Mouse (Mus musculus) forebrain, embryonic 10.5 days (tissue): ENCODE data around the gene Cdh3. TPM values are rescaled to one million over a fixed set of nuclear protein-coding genes. Genes with fewer than 3 reads are reported as not detected.

Source experiments
- DNase-seq: peaks from one replicate; pipeline ENCODE4 v3.0.0-alpha.2; 2017; ENCODE audit warnings: low spot score; ENCODE audit errors: extremely low spot score
- H3K27ac ChIP-seq: fragments of 300-500 bp; sonication (generic); 2 replicates; pipeline ENCODE4 v1.5.1; 2016; ENCODE audit warnings: mild to moderate bottlenecking
- H3K27me3 ChIP-seq: fragments of 300-500 bp; sonication (generic); 2 replicates; pipeline ENCODE4 v1.6.1; 2016; ENCODE audit warnings: mild to moderate bottlenecking; ENCODE audit not compliant: poor library complexity, severe bottlenecking
- H3K36me3 ChIP-seq: fragments of 300-500 bp; sonication (generic); replicated peaks from 2 replicates; pipeline ENCODE4 v1.6.1; 2016; ENCODE audit warnings: mild to moderate bottlenecking, moderate library complexity
- H3K4me1 ChIP-seq: fragments of 300-500 bp; sonication (generic); 2 replicates; pipeline ENCODE4 v1.6.1; 2016
- H3K4me3 ChIP-seq: fragments of 300-500 bp; sonication (generic); 2 replicates; pipeline ENCODE4 v1.5.1; 2016; ENCODE audit warnings: mild to moderate bottlenecking, moderate library complexity
- H3K9me3 ChIP-seq: fragments of 300-500 bp; sonication (generic); 2 replicates; pipeline ENCODE4 v1.6.1; 2016; ENCODE audit warnings: mild to moderate bottlenecking, moderate library complexity
- WGBS: fragments of 180-500 bp; shearing (Covaris S2); methylation state at CpG from one replicate; pipeline ENCODE4 v1.1.7; 2016; 5-methylcytosine and 5-hydroxymethylcytosine counted together
- polyA plus RNA-seq: library from polyadenylated mRNA; unstranded; fragments of >200 nt; fragmentation: Nextera tagmentation; extraction: Ambion mirVana; gene quantifications from 2 replicates; pipeline ENCODE4 v1.2.1, GENCODE M21; 2016

The Cdh3 gene
- polyA plus RNA-seq, 1 experiment from 2014 or later, result 11.2 TPM

DNA sequence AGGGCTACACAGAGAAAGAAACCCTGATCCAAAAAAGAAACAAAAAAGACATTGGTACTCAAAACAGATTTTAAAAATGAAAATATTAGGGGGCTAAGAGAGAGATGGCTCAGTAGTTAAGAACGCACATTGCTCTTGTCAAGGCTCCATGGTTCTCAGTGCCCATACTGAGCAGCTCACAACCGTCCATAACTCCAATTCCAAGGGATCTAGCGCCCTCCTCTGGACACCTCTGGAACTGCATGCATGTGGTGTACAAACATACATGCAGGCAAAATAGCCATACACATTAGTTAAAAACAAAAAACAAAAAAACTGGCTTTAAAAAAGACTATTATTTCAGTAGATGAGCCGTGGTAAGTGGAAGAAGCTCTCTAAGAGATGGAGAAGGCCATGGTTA lies 19.9 kb downstream of the Cdh3 start:
- 73% methylated on average over 4 of the region's 4 CpGs for WGBS
- Histone ChIP-seq H3K4me3 (no peak overlapping the region), H3K9me3 (no peaks in the 10 kb centered on the region), H3K27ac (no peak overlapping the region), H3K27me3 (no peaks in the 10 kb centered on the region), H3K4me1 (peaks cover 10% of the 10 kb centered on the region; the same call in 1 of the 2 replicates), H3K36me3 (no peaks in the 10 kb centered on the region; the same call in 1 of the 2 replicates)
- DNase-seq, result no peak

DNA sequence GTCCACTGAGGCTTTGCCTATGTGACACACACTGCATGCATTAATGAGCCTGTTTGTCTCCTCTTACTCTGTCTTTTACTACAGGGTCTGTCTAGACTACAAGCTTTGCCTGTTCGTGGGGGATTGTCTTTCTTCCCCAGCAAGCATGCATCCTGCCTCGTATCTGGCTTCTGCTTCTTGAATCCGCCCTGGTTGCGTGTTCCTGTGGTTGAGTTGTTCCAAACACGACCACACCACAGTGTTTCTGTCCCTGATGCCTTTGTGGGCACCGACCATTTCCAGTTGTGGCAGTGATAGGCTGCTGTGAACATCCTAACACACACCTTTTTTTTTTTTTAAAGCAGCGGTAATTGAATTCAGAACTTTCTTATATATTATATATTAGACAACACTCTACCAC lies 23.0 kb downstream of the Cdh3 start:
- Histone ChIP-seq H3K36me3 (no peaks in the 10 kb centered on the region; the same call in 1 of the 2 replicates), H3K4me3 (no peak overlapping the region), H3K9me3 (no peaks in the 10 kb centered on the region), H3K27ac (no peak overlapping the region), H3K27me3 (no peaks in the 10 kb centered on the region), H3K4me1 (no peaks in the 10 kb centered on the region)
- WGBS, result 88% methylated on average over 7 of the region's 7 CpGs
- DNase-seq, result no peak

DNA sequence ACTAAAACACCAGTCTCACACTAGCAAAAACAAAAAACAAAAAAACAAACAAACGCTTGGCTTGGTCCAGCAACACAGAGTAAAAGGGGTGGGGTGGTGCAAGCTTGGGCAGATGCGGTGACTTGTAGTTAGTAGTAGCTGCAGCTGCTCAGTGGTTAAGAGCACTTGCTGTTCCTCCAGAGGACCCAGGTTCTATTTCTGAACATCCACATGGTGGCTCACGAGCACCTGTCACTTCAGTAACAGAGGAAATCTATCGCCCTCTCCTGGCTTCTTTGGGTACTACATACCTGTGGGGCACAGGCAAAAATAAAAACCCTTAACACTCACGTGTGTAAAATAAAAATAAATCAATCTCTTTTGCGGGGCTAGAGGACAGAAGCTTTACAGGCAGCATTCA lies 23.8 kb downstream of the Cdh3 start:
- no peaks in the 10 kb centered on the region for H3K9me3 ChIP-seq
- WGBS, result 41% methylated on average over 6 of the region's 6 CpGs

DNA sequence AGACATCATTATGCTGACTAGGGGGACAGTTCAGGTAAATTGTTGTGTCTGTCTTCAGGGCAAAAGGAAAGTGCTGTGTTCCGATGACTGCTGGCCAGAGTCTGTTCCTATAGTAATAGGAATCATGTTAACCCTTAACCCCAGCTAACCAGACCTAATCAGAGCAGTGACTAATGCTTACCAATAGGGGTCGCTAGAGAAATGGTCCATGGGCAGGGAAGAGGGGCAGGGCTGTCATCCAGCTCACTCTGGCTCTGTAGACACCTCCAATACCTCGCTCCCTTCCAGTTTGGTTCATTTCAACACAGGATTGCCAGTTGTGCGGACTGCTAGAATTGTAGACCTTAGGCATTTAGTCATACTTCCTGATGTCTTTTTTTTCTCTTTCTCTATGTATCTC lies 24.8 kb downstream of the Cdh3 start:
- no peak for DNase-seq
- no peak overlapping the region for H3K27ac ChIP-seq
- H3K4me3 ChIP-seq, result no peak overlapping the region
- no peaks in the 10 kb centered on the region for H3K9me3 ChIP-seq
- H3K36me3 ChIP-seq, result no peaks in the 10 kb centered on the region
- no peaks in the 10 kb centered on the region for H3K27me3 ChIP-seq
- WGBS, result 74% methylated on average over 4 of the region's 4 CpGs
- no peaks in the 10 kb centered on the region for H3K4me1 ChIP-seq

More for the DNA sequence above, 23.8 kb downstream of the Cdh3 start:
- no peaks in the 10 kb centered on the region; the same call in 1 of the 2 replicates for H3K36me3 ChIP-seq
- DNase-seq, result peak; percentile 27
- no peak overlapping the region for H3K27ac ChIP-seq
- no peak overlapping the region for H3K4me3 ChIP-seq
- H3K27me3 ChIP-seq, result no peaks in the 10 kb centered on the region
- H3K4me1 ChIP-seq, result no peaks in the 10 kb centered on the region

DNA sequence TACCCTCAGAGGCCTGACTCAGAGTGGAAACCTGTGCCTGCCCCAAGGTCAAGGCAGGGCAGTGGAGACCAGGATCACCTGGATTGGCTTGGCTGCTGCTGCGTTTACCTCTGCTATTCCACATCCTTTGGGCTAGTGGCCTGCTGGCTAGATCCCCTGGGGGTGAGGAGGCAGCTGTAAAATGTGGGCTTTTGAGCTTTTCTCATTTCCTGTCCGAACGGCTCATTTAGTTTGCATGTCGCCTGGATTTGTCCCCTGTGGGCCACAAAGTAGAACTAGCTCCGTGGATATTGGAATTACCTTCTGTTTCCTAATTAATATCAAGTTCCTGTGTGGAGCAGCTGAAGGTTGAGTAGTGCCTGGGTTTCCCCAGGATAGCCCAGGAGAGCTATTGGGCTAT lies 28.5 kb downstream of the Cdh3 start:
- Histone ChIP-seq H3K27me3 (no peaks in the 10 kb centered on the region), H3K36me3 (peaks cover 5% of the 10 kb centered on the region; the same call in 1 of the 2 replicates), H3K4me3 (no peak overlapping the region), H3K27ac (no peak overlapping the region), H3K9me3 (no peaks in the 10 kb centered on the region), H3K4me1 (0 out of 2 replicates have a peak, but pooled peaks cover 3% of the 10 kb centered on the region)
- WGBS, result 74% methylated on average over 5 of the region's 5 CpGs
- DNase-seq, result no peak

DNA sequence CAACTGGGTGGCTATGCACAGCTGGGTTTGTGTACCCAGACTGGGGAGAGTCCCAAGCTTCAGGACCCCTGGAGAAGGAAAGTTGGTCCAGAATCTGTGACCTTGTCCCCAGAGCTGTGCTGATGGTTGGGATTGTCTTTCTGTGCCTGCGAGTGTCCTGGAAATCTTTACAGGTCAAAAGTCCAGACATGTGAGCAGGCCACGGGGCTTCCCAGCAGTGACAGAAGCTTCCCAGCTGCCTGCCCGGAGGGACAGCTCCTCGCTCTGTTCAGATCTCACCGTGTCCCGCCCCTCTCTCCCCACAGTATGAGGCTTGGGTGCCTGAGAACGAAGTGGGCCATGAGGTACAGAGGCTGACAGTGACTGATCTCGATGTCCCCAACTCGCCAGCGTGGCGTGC lies 30.3 kb downstream of the Cdh3 start:
- no peak overlapping the region for H3K4me3 ChIP-seq
- H3K9me3 ChIP-seq, result no peaks in the 10 kb centered on the region
- 86% methylated on average over 11 of the region's 11 CpGs for WGBS
- H3K27me3 ChIP-seq, result no peaks in the 10 kb centered on the region
- 0 out of 2 replicates have a peak, but pooled peaks cover 3% of the 10 kb centered on the region for H3K4me1 ChIP-seq
- no peak for DNase-seq
- peaks cover 12% of the 10 kb centered on the region; the same call in 1 of the 2 replicates for H3K36me3 ChIP-seq
- H3K27ac ChIP-seq, result no peak overlapping the region

DNA sequence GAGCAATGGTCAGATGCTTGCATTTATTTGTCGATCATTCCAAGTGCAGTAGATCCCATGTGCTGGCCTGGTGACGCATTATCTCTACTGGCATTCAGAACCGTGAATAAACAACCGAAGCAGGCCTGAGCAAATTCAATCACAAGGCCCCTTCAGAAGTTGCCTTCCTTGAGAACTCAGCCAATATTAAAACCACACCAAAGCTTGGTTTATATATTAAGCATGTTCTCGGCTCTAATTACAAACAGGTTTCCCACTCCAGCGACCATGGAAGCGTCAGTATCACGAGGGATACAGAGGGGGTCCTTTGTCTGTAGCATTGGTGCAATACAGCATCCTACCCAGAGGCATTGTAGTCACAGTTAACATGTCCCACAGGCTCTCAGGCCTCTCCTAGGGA lies 32.4 kb downstream of the Cdh3 start:
- H3K36me3 ChIP-seq, result peaks cover 12% of the 10 kb centered on the region; the same call in 1 of the 2 replicates
- H3K4me1 ChIP-seq, result 0 out of 2 replicates have a peak, but pooled peaks cover 3% of the 10 kb centered on the region
- H3K27ac ChIP-seq, result peak overlapping the region; percentile 33; the same call in 1 of the 2 replicates
- H3K27me3 ChIP-seq, result no peaks in the 10 kb centered on the region
- no peaks in the 10 kb centered on the region for H3K9me3 ChIP-seq
- WGBS, result 64% methylated on average over 8 of the region's 8 CpGs
- H3K4me3 ChIP-seq, result no peak overlapping the region
- DNase-seq, result no peak

DNA sequence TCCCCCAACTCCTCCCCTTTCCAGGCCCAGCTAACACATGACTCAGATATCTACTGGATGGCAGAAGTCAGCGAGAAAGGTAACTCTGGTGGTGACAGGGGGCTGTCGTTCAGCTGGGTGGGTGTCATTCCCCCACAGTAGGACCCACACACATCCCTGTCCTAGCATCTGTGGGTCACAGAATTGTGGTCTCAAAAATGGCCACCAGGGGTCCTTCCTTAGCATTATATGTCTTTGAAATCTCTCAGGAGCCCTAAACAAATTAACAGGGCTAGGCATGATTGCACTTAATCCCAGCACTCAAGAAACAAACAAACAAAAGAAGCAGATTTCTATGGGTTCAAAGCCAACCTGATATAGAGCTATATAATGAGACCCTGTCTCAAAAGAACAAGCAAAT lies 34.5 kb downstream of the Cdh3 start:
- Histone ChIP-seq H3K27ac (no peak overlapping the region), H3K9me3 (no peaks in the 10 kb centered on the region), H3K27me3 (no peaks in the 10 kb centered on the region), H3K4me1 (0 out of 2 replicates have a peak, but pooled peaks cover 3% of the 10 kb centered on the region), H3K36me3 (peaks cover 12% of the 10 kb centered on the region; the same call in 1 of the 2 replicates), H3K4me3 (no peak overlapping the region)
- WGBS, result 93% methylated on average over 2 of the region's 2 CpGs
- DNase-seq, result no peak

DNA sequence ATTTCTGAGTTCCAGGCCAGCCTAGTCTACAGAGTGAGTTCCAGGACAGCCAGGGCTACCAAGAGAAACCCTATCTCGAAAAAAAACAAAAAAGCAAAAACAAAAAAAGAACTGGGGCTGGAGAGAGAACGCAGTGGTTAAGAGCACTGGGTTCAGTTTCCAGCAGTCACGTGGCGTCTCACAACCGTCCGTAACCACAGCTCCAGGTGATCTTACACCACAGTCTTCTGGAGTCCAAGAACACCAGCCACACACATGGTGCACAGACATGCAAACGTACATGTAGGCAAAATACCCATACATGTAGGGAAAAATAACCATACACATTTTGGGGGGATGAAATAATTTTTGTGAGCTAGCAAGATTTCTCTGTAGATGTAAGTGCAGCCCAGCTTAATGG lies 36.1 kb downstream of the Cdh3 start:
- WGBS, result 90% methylated on average over 7 of the region's 7 CpGs
- Histone ChIP-seq H3K36me3 (peaks cover 12% of the 10 kb centered on the region; the same call in 1 of the 2 replicates), H3K27me3 (no peaks in the 10 kb centered on the region), H3K9me3 (no peaks in the 10 kb centered on the region), H3K4me3 (no peak overlapping the region), H3K4me1 (0 out of 2 replicates have a peak, but pooled peaks cover 3% of the 10 kb centered on the region), H3K27ac (no peak overlapping the region)
- no peak for DNase-seq

DNA sequence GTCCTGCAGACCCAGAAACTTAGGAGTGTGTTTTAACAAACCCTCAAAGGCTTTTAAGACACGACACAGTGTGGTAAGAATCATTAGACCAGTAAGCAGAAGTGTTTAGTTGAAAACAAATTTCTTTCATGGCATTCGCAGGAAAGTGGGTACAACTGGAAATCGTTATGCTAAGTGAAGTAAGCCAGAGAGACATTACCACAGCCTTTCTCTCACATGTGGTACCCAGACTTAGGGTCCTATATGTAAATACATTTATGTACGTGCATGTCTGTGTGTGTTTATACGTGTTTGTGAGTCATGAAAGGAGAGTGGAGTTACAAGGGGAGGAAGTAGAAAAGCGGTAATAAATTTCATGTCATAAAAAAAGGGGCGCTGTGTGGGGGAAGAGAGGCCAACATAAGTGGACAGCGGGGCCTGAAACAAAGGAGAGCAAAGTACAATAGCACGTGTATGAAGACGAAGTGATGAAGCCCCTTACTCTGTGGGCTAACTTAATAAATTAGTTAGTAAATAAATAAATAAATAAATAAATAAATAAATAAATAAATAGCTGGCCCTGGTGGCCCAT lies 37.8 kb downstream of the Cdh3 start:
- WGBS, result 88% methylated on average over 10 of the region's 10 CpGs
- Histone ChIP-seq H3K27ac (no peak overlapping the region), H3K4me1 (no peaks in the 10 kb centered on the region), H3K27me3 (no peaks in the 10 kb centered on the region), H3K36me3 (peaks cover 25% of the 10 kb centered on the region; the same call in 1 of the 2 replicates), H3K9me3 (no peaks in the 10 kb centered on the region), H3K4me3 (no peak overlapping the region)
- no peak for DNase-seq

DNA sequence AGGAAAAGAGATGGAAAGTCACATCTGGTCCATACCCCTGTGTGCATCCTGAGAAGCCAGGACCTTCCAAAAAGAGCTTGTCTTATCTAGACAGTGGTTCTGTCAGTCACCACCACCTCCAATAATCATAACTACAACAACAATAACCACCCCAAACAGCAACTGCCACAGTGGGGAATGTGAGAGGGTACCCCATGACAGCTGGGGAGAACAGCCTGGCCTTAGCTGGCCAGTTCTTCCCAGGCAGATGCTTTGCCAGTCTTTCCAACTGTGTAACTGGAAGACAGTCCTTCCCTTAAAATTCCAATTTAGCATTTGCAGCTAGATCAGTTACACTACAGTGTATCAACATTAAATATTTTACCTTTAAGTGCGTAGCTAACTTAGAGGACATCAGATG lies 40.2 kb downstream of the Cdh3 start:
- Histone ChIP-seq H3K9me3 (no peaks in the 10 kb centered on the region), H3K36me3 (peaks cover 25% of the 10 kb centered on the region), H3K27me3 (no peaks in the 10 kb centered on the region), H3K4me3 (no peak overlapping the region), H3K27ac (no peak overlapping the region), H3K4me1 (no peaks in the 10 kb centered on the region)
- no peak for DNase-seq
- WGBS, result 98% methylated on average over 1 of the region's 1 CpGs

DNA sequence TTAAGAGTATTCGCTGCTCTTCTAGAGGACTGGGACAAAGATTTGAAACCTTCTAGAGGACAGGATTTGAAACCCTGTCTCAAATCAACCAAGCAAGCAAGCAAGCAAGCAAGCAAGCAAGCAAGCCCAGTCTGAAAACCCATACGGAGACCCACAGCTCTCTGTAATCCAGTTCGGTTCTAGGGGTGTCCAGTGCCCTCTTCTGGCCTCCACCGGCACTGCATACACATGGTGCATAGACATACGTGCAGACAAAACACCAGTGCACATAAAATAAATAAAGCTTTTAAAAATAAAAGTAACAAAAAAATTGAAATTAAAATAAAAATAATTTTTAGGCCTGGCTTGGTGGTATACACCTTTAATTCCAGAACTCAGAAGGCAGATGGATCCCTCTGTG lies 43.3 kb downstream of the Cdh3 start:
- Histone ChIP-seq H3K4me1 (no peaks in the 10 kb centered on the region), H3K36me3 (peaks cover 28% of the 10 kb centered on the region), H3K9me3 (peaks cover 11% of the 10 kb centered on the region; the same call in 1 of the 2 replicates), H3K4me3 (no peak overlapping the region), H3K27ac (no peak overlapping the region), H3K27me3 (no peaks in the 10 kb centered on the region)
- 87% methylated on average over 5 of the region's 5 CpGs for WGBS
- no peak for DNase-seq

DNA sequence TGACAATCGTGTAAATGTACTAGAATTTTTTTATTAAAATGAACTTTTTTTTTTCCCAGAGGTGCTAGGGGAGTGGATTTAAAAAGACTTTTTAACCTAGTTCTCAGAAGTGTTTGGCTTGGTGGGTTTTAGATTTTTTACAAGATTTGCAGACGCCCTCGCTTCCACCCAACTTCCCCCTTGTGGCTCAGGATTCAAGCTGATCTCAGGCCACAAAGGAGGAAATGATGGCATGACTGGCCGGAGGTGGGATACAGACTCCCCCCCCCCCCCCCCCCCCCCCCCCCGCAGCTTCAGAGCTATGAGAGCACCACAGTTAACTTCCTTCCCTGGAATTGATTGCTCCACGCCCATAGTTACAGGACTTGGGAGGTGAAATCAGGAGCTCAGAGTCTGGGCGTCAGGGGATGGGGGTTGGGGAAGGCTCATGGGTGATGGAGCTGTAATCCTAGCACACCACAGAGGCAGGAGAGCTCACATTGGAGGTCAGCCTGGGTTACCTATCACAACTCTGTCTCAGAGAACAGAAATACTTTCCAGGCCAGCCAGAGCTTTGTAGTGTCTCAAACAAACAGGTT lies 45.5 kb downstream of the Cdh3 start:
- H3K27me3 ChIP-seq, result peaks cover 9% of the 10 kb centered on the region; the same call in 1 of the 2 replicates
- WGBS, result 82% methylated on average over 6 of the region's 7 CpGs
- DNase-seq, result no peak
- peaks cover 7% of the 10 kb centered on the region for H3K4me1 ChIP-seq
- peaks cover 11% of the 10 kb centered on the region; the same call in 1 of the 2 replicates for H3K9me3 ChIP-seq
- H3K27ac ChIP-seq, result no peak overlapping the region
- H3K4me3 ChIP-seq, result no peak overlapping the region
- H3K36me3 ChIP-seq, result peaks cover 28% of the 10 kb centered on the region
